ENCODE assay signal across 1 mouse cellular context in genomic region chr6:91476541-91476940, GRCm38 (mm10).
TF ChIP-seq lines count a peak whose summit lies in the region.

No protein-coding gene starts in this region.

TF ChIP-seq in CH12.LX, 34 proteins besides CTCF, POLR2A, EP300 and RAD21:
- TF ChIP-seq ZKSCAN1 (IDR thresholded peaks at IDR 0.05; ENCODE audit: borderline replicate concordance, low read depth, low read length) (no peak), NRF1 (IDR thresholded peaks at IDR 0.05; ENCODE audit: low read depth, low read length) (0 out of 2 replicates have a peak, but pooled peaks have one; percentile 20), TCF12 (IDR thresholded peaks at IDR 0.05; ENCODE audit: low read depth, low read length) (0 out of 2 replicates have a peak, but pooled peaks have one; percentile 33)
TF ChIP-seq in CH12.LX: peak in this region for 2.
